Mouse (Mus musculus) limb, embryonic 14.5 days (tissue): ENCODE measurements around the gene Tent5b. TPM values are rescaled to one million over a fixed set of nuclear protein-coding genes. Genes with fewer than 3 reads are reported as not detected.

Experiments used
- ATAC-seq: fragments of 200-750 bp; cut with Nextera tagmentation; 2 replicates; pipeline ENCODE4 v1.8.0; 2017; ENCODE audit warnings: low read depth, moderate number of reproducible peaks, moderate TSS enrichment; ENCODE audit not compliant: low FRiP score
- DNase-seq: peaks from one replicate; pipeline ENCODE4 v3.0.0-alpha.2; 2015; ENCODE audit warnings: low spot score
- H3K27ac ChIP-seq: fragments of 300-500 bp; sonication (generic); replicated peaks from 2 replicates; pipeline ENCODE4 v1.5.1; 2014; ENCODE audit warnings: low read depth, mild to moderate bottlenecking, low read length, moderate library complexity, mixed read lengths
- H3K27me3 ChIP-seq: fragments of 300-500 bp; sonication (generic); 2 replicates; pipeline ENCODE4 v1.6.1; 2014; ENCODE audit warnings: low read length, mixed read lengths; ENCODE audit not compliant: control insufficient read depth, insufficient read depth
- H3K36me3 ChIP-seq: fragments of 300-500 bp; sonication (generic); 2 replicates; pipeline ENCODE4 v1.6.1; 2014; ENCODE audit warnings: mild to moderate bottlenecking, low read length, moderate library complexity, mixed read lengths; ENCODE audit not compliant: control insufficient read depth, insufficient read depth
- H3K4me1 ChIP-seq: fragments of 300-500 bp; sonication (generic); 2 replicates; pipeline ENCODE4 v1.6.1; 2014; ENCODE audit warnings: antibody characterized with exemption, low read length, mixed read lengths; ENCODE audit not compliant: control insufficient read depth, insufficient read depth
- H3K4me2 ChIP-seq: fragments of 300-500 bp; sonication (generic); replicated peaks from 2 replicates; pipeline ENCODE4 v1.6.1; 2014; ENCODE audit warnings: low read depth, mild to moderate bottlenecking, low read length, moderate library complexity; ENCODE audit not compliant: severe bottlenecking
- H3K4me3 ChIP-seq: fragments of 300-500 bp; sonication (generic); replicated peaks from 2 replicates; pipeline ENCODE4 v1.5.1; 2014; ENCODE audit warnings: low read length
- H3K9ac ChIP-seq: fragments of 300-500 bp; sonication (generic); 2 replicates; pipeline ENCODE4 v1.6.1; 2014; ENCODE audit warnings: mild to moderate bottlenecking, low read depth, low read length, moderate library complexity; ENCODE audit not compliant: severe bottlenecking
- H3K9me3 ChIP-seq: fragments of 300-500 bp; sonication (generic); 2 replicates; pipeline ENCODE4 v1.6.1; 2016; ENCODE audit warnings: low read length; ENCODE audit not compliant: control insufficient read depth
- POLR2A ChIP-seq: fragments of 200-500 bp; IDR thresholded peaks from 2 replicates; pipeline ENCODE4 v1.8.0; 2012; ENCODE audit warnings: inconsistent platforms, mild to moderate bottlenecking, moderate library complexity, borderline replicate concordance; ENCODE audit not compliant: insufficient read depth, insufficient read length; ENCODE audit errors: extremely low read depth
- WGBS: fragments of 180-500 bp; shearing (Covaris S2); extraction: QIAGEN DNeasy Blood & Tissue Kit; methylation state at CpG from one replicate; pipeline ENCODE4 v1.1.7; 2014; 5-methylcytosine and 5-hydroxymethylcytosine counted together
- polyA plus RNA-seq, 2 experiments: library from polyadenylated mRNA; depleted of rRNA in 1 of 2; stranded (reverse) in 1 of 2; unstranded in 1 of 2; fragments of >200 nt; fragmentation: Nextera tagmentation in 1 of 2; extraction: Ambion mirVana in 1 of 2; gene quantifications; 2 replicates each; pipeline versions ENCODE4 v1.2.1 to v1.2.3; 2012 to 2014

The Tent5b gene
- polyA plus RNA-seq, 2 experiments = 0.80 to 1.7 TPM

DNA sequence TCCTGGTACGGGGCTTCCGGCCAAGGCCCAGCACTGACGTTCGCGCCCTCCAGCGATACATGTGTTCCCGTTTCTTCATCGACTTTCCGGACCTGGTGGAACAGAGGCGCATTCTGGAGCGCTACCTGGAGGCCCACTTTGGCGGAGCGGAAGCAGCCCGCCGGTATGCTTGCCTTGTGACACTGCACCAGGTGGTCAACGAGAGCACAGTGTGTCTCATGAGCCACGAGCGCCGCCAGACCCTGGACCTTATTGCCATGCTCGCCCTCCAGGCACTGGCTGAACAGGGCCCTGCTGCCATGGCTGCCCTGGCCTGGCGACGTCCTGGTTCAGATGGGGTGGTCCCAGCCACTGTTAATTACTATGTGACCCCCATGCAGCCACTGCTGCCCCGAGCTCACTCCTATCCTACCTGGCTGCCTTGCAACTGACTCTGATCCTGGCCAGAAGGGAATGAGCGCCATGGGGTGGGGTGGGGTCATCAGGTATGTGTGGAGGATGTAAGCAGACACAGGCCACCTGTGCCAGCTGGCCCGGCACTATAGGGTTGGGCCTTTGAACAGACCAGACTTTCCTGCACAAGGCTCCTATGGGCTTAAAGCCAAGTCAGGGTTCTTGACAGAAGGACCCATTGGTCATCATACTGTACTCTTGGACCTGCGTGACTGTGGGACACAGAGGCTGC lies 6.9 kb downstream of the Tent5b start:
- no peaks in the 10 kb centered on the region for H3K9me3 ChIP-seq
- no peak overlapping the region for H3K27ac ChIP-seq
- no peak for DNase-seq
- no peaks in the 10 kb centered on the region for H3K36me3 ChIP-seq
- H3K4me1 ChIP-seq = peaks cover 2% of the 10 kb centered on the region; the same call in 1 of the 2 replicates
- H3K4me2 ChIP-seq = no peak overlapping the region
- peaks cover 2% of the 10 kb centered on the region; the same call in 1 of the 2 replicates for H3K27me3 ChIP-seq
- no peak for ATAC-seq
- no peak overlapping the region for H3K9ac ChIP-seq
- 90% methylated on average over 26 of the region's 26 CpGs for WGBS
- H3K4me3 ChIP-seq = no peak overlapping the region
- no peak for TF ChIP-seq POLR2A

DNA sequence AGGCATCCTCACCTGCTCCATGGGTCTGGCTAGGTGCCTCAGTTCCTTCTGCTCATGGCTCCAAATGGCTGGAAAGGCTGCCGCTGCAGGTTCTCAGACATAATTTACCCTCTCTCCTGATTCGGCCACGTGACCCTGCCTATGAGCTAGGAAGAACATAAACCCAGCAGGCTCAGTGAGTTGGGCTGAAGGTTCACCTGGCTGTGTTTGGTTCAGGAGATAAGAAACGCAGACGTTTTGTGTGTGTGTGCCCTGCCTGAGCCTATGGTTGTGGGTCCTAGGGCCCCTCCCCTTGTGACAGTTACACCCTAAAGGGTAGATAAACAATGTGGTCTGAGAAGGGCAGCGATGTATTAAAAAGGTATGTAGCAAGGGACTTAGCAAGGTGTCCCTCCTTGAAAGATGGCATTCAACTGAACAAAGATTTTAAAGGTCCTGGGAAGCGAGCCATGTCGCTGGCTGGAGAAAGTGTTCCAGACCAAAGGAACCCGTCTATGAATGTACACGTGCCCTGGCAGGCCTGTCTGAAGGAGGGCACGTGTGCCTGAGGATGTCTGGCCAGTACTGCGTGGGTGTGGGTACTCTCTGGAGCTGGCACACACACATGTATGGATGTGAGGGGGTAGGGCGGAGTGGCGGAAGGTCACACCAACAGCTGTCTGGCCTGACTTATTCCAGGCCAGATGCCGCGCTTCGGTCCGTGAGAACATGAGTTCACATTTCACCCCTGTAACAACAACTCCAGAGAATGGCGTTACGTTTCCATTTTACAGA lies 8.9 kb downstream of the Tent5b start:
- 69% methylated on average over 20 of the region's 20 CpGs for WGBS
- TF ChIP-seq POLR2A = no peak
- H3K9ac ChIP-seq = no peak overlapping the region
- DNase-seq (no peak), ATAC-seq (no peak)
- H3K4me2 ChIP-seq = no peak overlapping the region
- no peaks in the 10 kb centered on the region for H3K36me3 ChIP-seq
- no peaks in the 10 kb centered on the region for H3K9me3 ChIP-seq
- no peaks in the 10 kb centered on the region for H3K27me3 ChIP-seq
- H3K27ac ChIP-seq = no peak overlapping the region
- H3K4me3 ChIP-seq = no peak overlapping the region
- peaks cover 2% of the 10 kb centered on the region; the same call in 1 of the 2 replicates for H3K4me1 ChIP-seq

DNA sequence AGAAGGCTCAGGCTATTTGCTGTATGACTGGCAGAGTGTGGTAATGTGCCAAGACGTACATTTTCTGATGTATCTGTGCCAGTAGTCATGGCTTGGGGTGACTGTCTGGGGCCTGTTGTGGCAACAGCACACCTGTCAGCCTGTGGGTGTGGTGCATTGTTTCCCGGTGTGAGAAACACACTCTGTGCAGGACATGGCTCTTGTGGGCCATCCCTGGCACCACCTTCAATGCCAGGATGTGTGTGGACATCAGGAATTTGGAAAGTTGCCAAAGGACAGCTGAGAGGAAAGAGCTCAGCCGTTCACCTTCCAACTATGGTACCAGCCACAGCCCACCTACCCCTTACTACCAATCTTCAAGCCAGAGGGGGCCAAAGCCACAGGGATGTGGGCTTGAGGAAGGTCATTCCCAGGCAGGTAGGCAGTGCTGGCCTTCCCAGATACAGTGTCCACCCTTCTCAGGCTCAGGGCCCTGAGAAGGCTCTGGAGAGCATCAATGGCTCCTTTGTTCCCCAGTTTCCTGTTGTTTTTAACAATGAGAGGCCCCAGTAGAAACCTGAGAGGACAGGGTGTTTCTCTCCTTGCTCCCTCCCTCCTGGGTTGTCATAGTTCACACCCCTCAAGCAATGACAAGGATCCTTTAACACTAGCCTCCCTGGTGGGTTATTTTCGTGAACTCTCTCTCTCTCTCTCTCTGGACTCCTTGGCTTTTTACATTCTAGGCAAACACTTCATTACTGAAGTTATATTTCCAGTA lies 9.7 kb downstream of the Tent5b start:
- ATAC-seq (no peak), DNase-seq (no peak)
- Histone ChIP-seq H3K4me3 (no peak overlapping the region), H3K9ac (no peak overlapping the region), H3K27me3 (peaks cover 2% of the 10 kb centered on the region; the same call in 1 of the 2 replicates), H3K4me1 (peaks cover 5% of the 10 kb centered on the region; the same call in 1 of the 2 replicates), H3K4me2 (no peak overlapping the region), H3K27ac (no peak overlapping the region), H3K9me3 (no peaks in the 10 kb centered on the region), H3K36me3 (no peaks in the 10 kb centered on the region)
- WGBS = 67% methylated on average over 4 of the region's 4 CpGs
- TF ChIP-seq POLR2A = no peak

GRCm38 (mm10) chr4:133491800-133492199 lies 11.9 kb downstream of the Tent5b start:
- TF ChIP-seq POLR2A = no peak
- Histone ChIP-seq H3K4me2 (no peak overlapping the region), H3K27ac (no peak overlapping the region), H3K27me3 (peaks cover 23% of the 10 kb centered on the region), H3K36me3 (no peaks in the 10 kb centered on the region), H3K9me3 (no peaks in the 10 kb centered on the region), H3K9ac (no peak overlapping the region), H3K4me1 (peaks cover 5% of the 10 kb centered on the region; the same call in 1 of the 2 replicates), H3K4me3 (no peak overlapping the region)
- no peak for DNase-seq
- WGBS = 38% methylated on average over 10 of the region's 10 CpGs
- no peak for ATAC-seq

DNA sequence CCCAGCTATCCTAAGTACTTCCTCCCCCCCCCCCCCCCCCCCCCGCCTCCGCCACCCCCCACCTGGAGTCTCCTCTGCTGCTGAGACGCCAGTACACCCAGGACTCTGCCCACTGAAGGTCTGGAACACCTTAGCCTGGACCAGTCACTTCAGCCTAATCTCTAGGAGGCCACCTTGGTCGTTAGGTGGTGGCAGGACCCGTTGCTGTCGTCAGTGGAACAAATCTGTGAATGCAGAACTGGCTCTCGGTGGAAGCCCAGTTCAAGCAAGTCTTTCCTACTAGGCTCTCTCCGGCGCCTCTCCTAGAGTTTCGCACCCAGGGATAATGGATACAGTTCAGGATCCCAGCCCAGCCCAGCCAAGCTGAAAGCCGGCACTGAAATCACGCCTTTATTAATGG lies 14.0 kb downstream of the Tent5b start:
- Histone ChIP-seq H3K4me2 (peak overlapping the region; percentile 40), H3K27me3 (peaks cover 36% of the 10 kb centered on the region), H3K27ac (no peak overlapping the region), H3K9me3 (no peaks in the 10 kb centered on the region), H3K4me1 (peaks cover 15% of the 10 kb centered on the region), H3K4me3 (peak overlapping the region; percentile 16), H3K9ac (no peak overlapping the region), H3K36me3 (no peaks in the 10 kb centered on the region)
- no peak for TF ChIP-seq POLR2A
- 23% methylated on average over 10 of the region's 12 CpGs for WGBS
- DNase-seq = no peak
- no peak for ATAC-seq
